Mouse (Mus musculus) myocyte (in vitro differentiated cells): ENCODE measurements around the gene Tead3.

ENCODE experiments used
- CEBPB ChIP-seq: IDR thresholded peaks from 2 replicates; pipeline ENCODE4 v1.6.1; 2011; ENCODE audit warnings: mild to moderate bottlenecking, moderate library complexity; ENCODE audit not compliant: poor library complexity, insufficient read depth, severe bottlenecking
- E2F4 ChIP-seq: IDR thresholded peaks from one replicate; pipeline ENCODE4 v1.6.1; 2011; ENCODE audit warnings: mild to moderate bottlenecking, control low read depth, moderate library complexity; ENCODE audit not compliant: insufficient read depth
- MAX ChIP-seq: IDR thresholded peaks from one replicate; pipeline ENCODE4 v1.6.1; 2011; ENCODE audit warnings: low read depth, mild to moderate bottlenecking, control low read depth
- MYOD1 ChIP-seq, 3 experiments: IDR thresholded peaks; one replicate each; pipeline ENCODE4 v1.6.1; 2011; ENCODE audit warnings: control low read depth in 2 of 3, low read depth in 2 of 3, mild to moderate bottlenecking in 2 of 3, moderate library complexity in 1 of 3; ENCODE audit not compliant: insufficient read length in 2 of 3, control insufficient read depth in 1 of 3
- MYOG ChIP-seq, 3 experiments: IDR thresholded peaks; one replicate each; pipeline ENCODE4 v1.6.1; 2011; ENCODE audit warnings: control low read depth in 2 of 3, low read depth in 2 of 3, mild to moderate bottlenecking in 2 of 3; ENCODE audit not compliant: insufficient read length in 2 of 3, control insufficient read depth in 1 of 3, insufficient read depth in 1 of 3
- POLR2A ChIP-seq: IDR thresholded peaks from one replicate; pipeline ENCODE4 v1.6.1; 2011; ENCODE audit warnings: low read depth, mild to moderate bottlenecking, control low read depth, moderate library complexity; ENCODE audit not compliant: insufficient read length
- SRF ChIP-seq: IDR thresholded peaks from one replicate; pipeline ENCODE4 v1.6.1; 2011; ENCODE audit warnings: low read depth; ENCODE audit not compliant: control insufficient read depth, insufficient read length
- TCF12 ChIP-seq: IDR thresholded peaks from one replicate; pipeline ENCODE4 v1.6.1; 2011; ENCODE audit warnings: mild to moderate bottlenecking, control low read depth; ENCODE audit not compliant: poor library complexity, insufficient read depth, severe bottlenecking
- USF1 ChIP-seq: IDR thresholded peaks from one replicate; pipeline ENCODE4 v1.6.1; 2011; ENCODE audit warnings: low read depth, mild to moderate bottlenecking, control low read depth, moderate library complexity

GRCm38 (mm10) chr17:28294449-28295333 lies 55.9 kb downstream of the Tead3 start:
- no peak for TF ChIP-seq POLR2A
- no peak for TF ChIP-seq USF1
- no peak for TF ChIP-seq MAX
- TF ChIP-seq MYOG (IDR thresholded peaks at IDR 0.05; ENCODE audit: control insufficient read depth in 1 of 3, insufficient read depth in 1 of 3, insufficient read length in 2 of 3, low read depth in 2 of 3) = no peak
- TF ChIP-seq MYOD1 (IDR thresholded peaks at IDR 0.05; ENCODE audit: control insufficient read depth in 1 of 3, insufficient read length in 2 of 3, low read depth in 2 of 3) = no peak
- TF ChIP-seq CEBPB = no peak
- TF ChIP-seq E2F4 = no peak
- TF ChIP-seq TCF12 = no peak
- no peak for TF ChIP-seq SRF
